Mouse (Mus musculus): Measurements from ENCODE around the gene Primpol.

The Primpol gene

GRCm38 (mm10) chr8:46616879-46617689, at the start of gene Primpol, which contains the start of gene Casp3:
Gene Primpol (minus strand): TSS chr8:46617212.
Gene Casp3 (plus strand): TSS chr8:46617291.
- peak; percentile 98 for DNase-seq (ENCODE audit: low spot score)

DNA sequence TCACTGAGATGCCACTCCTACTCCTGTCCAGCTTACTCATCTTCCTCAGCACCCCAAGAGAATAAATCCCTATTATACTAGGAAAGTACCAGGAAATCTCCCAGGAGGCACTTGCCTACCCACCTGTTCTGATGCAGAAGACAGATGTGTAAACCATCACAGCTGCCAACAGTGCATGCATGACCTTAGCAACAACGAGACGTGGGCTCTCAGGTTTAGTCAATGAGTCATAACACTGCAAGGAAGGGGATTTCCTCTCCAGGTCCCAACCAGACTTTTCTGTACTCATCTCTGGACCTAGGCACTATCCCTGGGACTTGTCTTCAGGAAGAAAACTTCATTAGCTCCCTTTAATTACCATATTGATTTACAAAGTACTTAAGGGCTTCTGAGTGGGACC, 38.9 kb upstream of the Primpol start:
- DNase-seq (ENCODE audit: low spot score) = peak; percentile 39

- peak; percentile 71 for DNase-seq (ENCODE audit: low spot score)
Measured at GRCm38 (mm10) chr8:46651872-46652271, 34.9 kb upstream of the Primpol start.

GRCm38 (mm10) chr8:46648421-46648820, 31.4 kb upstream of the Primpol start:
- DNase-seq (ENCODE audit: low spot score) = no peak

DNA sequence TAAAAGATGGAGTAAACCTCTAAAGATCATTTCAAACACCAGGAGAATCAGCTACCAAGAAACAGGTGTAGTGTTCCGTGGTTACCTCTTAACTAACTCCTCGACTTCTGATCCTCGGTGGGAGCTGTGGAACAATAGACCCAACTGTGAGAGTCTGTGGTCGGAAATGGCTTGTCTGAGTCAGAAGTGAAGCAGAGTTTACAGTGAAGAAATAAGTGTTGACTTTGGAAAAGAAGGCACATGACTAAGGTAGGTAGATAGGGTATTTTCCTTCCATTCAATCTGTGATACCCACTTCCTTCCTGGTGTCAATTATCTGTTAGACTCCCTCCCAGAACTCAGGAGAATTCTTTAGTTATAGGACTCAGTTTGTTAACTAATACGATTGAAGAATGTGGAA, 24.3 kb upstream of the Primpol start:
- DNase-seq (ENCODE audit: low spot score) = no peak

GRCm38 (mm10) chr8:46639852-46640251, 22.8 kb upstream of the Primpol start:
- DNase-seq (ENCODE audit: low spot score) = no peak

DNA sequence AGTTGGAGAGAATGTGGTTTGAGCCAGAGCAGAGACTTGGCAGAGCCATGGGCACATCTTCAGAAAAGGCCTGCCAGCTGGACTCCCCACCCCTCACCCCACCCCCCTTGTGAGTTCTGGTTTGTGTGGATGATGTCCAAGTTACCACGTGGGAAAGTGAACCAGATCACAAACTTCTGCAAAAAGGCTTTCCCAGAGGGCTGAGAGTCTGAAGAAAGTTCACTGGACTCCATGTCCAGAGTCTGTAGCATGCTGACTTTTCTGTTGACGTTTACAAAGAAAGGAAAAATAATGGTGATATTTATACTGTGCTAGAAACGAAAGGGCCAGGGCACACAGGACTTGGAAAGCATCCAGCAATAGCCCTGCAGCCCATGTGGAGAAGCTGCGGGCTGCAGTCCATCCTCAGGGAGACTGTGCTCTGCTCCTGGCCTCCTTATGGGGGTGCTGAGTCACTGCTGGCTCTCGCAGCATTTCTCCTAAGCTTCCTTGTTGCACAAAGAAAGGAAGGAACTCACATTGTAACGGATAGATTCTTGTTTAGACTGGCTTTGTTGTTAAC, 22.1 kb upstream of the Primpol start:
- DNase-seq (ENCODE audit: low spot score) = peak; percentile 89

DNA sequence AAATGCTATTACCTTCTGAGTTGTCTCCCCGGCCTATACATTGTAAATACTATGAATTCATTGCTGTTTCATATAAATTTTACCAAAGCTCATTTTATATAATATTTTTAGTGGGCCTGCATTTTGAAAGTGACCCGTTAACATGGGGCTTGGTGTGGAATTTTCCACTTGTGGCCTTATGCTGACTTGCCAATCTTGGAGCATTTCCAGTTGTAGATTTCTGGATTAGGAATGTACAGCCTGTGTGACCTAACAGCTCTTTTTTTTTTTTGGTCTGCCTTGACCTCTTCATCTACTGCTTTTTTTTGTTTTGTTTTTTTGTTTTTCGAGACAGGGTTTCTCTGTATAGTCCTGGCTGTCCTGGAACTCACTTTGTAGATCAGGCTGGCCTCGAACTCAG, 13.9 kb upstream of the Primpol start:
- DNase-seq (ENCODE audit: low spot score) = no peak

DNA sequence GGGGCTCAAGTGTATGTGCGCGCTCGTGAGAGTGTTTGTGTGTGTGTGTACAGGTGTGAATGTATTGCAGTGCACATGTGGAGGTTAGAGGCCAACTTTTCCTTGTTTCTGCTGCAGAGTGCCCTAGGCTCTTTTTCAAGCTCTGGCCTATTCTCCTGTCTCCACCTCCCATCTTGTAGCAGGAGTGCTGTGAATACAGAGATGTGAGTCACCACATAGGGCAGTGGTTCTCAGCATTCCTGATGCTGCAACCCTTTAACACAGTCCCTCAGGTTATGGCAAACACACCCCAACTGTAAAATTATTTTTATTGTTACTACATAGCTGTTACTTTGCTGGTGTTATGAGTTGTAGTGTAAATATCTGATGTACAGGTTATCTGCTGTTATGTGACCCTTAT, 13.4 kb upstream of the Primpol start:
- DNase-seq (ENCODE audit: low spot score) = no peak

GRCm38 (mm10) chr8:46628645-46629044, 11.6 kb upstream of the Primpol start:
- DNase-seq (ENCODE audit: low spot score) = no peak

GRCm38 (mm10) chr8:46627881-46628280, 10.9 kb upstream of the Primpol start:
- no peak for DNase-seq (ENCODE audit: low spot score)

GRCm38 (mm10) chr8:46626642-46627041, 9.6 kb upstream of the Primpol start:
- DNase-seq (ENCODE audit: low spot score) = no peak

GRCm38 (mm10) chr8:46625166-46625565, 8.2 kb upstream of the Primpol start:
- no peak for DNase-seq (ENCODE audit: low spot score)

DNA sequence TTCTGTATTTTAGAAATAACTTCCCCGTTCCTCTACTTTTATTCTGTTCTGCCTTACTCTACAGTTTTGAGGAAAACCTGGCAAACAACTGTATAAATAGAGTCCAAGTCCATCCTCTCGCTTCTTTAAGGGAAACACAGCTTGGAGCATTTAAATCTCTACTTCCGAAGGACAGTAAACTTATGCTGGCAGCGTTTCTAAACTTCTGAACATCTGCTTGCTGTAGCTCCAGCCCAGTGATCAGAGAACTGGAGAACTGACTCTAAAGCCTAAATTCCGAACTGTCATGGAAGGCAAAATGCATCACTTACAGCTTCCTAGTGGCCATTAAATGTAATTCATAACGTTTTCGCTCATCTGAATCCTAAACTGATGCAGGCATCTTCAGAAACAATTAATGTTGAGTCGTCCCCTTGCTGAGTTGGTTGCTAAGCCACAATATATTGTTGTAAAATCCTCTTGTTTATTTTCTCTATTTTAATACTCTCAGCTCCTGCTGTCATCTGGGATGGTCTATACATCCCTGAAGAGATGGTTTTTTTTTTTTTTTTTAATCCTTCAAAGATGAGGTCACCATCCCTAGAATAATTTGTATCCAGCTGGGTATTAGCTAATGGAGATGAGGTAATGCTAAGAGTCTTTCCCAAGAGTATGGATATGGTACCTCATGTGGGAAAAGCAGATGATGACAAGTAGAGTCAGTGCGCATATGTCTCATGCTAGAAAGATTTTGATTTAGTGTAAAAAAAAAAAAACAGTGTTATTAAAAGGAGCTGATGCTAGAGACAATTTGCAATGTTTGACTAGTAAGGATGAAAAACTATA, 5.6 kb upstream of the Primpol start:
- peak; percentile 66 for DNase-seq (ENCODE audit: low spot score)

DNA sequence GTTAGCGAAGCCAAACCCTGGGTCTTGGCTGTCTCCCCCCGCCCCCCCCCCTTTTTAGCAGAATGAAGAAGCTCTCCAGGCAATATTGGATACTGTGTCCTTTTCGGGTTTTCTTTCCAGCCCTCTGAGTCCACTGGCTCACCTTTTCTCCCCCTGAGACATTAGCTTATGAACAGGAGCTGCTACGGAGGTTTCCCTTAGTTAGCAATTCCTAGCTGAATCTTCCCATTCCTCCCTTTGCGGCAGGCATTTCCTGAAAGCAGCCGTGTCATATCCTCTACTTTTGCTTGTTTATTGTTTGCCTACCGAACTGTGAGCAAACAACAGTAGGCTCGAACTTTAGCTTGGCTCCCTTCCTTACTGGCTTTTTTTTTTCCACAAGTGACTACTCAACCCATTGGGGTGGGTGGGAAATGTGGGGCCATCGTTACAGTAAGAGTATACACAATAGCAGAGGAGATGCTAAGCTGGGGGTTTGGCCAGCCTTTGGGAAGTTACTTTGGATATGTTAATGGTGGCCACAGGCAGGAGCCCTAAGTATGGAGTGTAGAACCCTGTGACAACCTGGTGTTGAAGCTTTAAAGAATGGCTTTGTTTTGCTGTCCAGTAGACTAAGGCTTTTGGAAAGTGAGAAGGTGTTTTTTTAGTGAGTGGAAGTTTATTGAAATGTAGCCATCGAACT, 1.8 kb upstream of the Primpol start:
- peak; percentile 23 for DNase-seq (ENCODE audit: low spot score)

DNA sequence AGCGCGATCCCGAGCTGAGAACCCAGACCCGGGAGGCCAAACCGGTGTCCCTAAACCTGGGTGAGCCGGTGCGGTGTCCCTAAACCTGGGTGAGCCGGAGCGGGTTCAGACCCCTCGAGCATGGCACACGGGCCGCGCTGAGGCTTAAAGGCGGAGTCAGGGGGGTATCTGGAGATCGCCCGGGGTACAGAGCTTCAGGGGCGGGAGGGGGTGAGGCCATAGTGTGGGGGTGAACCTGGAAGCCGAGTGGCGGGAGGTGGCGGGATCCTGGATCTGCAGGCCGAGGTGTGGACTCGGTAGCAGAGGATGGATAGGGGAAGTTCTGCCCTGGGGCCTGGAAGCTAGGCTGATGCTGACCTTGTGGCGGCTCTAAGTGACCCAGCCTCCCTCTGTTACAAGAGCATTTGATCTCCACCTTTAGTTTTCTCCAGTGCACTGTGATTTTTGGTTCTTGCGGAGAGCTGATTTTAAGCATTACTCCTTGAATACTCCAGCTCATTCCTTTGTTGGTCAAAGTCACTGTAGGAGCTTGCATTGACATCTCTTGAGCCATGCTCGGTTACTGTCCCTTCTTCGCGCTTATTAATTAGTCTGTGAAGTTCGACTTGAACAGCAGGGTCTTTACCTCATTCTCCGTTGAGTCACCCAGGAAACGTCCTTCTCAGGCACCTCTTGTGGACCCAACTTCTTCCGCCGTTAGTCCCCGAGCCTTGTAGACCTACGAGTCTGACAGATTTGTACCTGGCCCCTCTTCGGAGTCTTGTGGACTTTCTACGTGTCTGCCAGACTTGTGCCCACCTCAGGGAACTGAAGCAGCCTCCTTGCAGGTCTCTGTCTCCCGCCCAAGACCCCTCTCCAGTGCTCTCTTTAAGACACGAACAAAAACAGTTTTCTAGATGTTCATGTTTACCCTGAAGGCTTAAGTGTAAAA, 943 bp upstream of the Primpol start:
- DNase-seq (ENCODE audit: low spot score) = no peak

- DNase-seq (ENCODE audit: low spot score) = no peak
Measured at GRCm38 (mm10) chr8:46615936-46616335, 1.1 kb downstream of the Primpol start.

- DNase-seq (ENCODE audit: low spot score) = peak; percentile 62
Measured at GRCm38 (mm10) chr8:46613377-46613776, 3.6 kb downstream of the Primpol start.

- peak; percentile 36 for DNase-seq (ENCODE audit: low spot score)
Measured at GRCm38 (mm10) chr8:46612913-46613312, 4.1 kb downstream of the Primpol start.

DNA sequence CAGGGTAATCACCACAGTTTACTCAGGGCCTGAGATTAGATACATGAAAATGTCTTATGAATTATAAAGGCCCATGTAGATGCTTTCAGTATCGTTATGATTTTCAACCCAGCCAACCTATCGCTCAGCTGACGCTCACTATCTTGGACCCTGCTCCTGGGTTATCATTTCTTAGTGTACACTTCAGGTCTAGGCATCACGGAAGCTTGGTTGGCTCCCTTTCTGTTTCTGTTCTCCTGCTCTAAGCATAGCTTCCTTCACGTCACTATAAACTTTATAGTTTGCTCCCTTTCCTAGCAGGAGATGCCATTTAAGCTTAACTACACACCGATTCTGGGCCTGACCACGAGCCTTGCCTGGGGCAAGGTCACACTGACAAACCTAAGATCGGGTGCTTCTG, 5.5 kb downstream of the Primpol start:
- no peak for DNase-seq (ENCODE audit: low spot score)

- no peak for DNase-seq (ENCODE audit: low spot score)
Measured at GRCm38 (mm10) chr8:46606930-46607329, 10.1 kb downstream of the Primpol start.

Data from MN1 (cell line).